Mouse (Mus musculus): Measurements from ENCODE around the gene Il9. TPM values are rescaled to one million over a fixed set of nuclear protein-coding genes. Genes with fewer than 3 reads are reported as not detected.

Il9 gene
- polyA plus RNA-seq, 1 experiment from 2014 or later = not detected

DNA sequence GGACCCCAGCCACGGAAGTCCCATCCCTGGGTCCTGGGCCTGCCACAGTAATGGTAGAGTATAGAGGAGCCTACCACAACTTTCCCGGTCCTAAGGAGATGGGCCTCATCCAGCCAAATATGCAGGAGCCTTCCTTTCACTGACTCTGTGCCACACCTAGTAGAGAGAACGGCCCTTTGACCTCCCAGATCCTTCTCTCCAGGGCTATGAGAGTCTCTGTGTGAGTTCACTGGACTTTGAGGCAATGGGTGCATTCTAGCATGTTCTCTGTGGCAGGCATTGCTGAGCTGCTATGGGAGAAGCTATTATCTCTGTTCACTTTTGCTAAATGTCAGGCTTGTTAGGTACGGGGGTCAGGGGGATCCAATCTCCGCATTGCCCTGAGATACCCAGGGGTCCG is 18.3 kb downstream of the Il9 start:
- Histone ChIP-seq H3K9ac (ENCODE audit: low read length) (no peak overlapping the region), H3K27me3 (ENCODE audit: control insufficient read depth, insufficient read depth, low read length) (no peaks in the 10 kb centered on the region), H3K36me3 (ENCODE audit: control insufficient read depth, insufficient read depth, low read length) (no peaks in the 10 kb centered on the region), H3K4me2 (ENCODE audit: low read depth) (no peak overlapping the region), H3K9me3 (ENCODE audit: control insufficient read depth, low read length) (no peaks in the 10 kb centered on the region), H3K4me1 (ENCODE audit: control insufficient read depth, insufficient read depth, low read length) (no peaks in the 10 kb centered on the region), H3K4me3 (ENCODE audit: low read depth, low read length) (no peak overlapping the region), H3K27ac (ENCODE audit: low read depth, low read length) (no peak overlapping the region)
- WGBS = 64% methylated on average over 6 of the region's 6 CpGs
- ATAC-seq (ENCODE audit: insufficient read depth, low FRiP score, low TSS enrichment) = no peak
- no peak for DNase-seq (ENCODE audit: low spot score)

DNA sequence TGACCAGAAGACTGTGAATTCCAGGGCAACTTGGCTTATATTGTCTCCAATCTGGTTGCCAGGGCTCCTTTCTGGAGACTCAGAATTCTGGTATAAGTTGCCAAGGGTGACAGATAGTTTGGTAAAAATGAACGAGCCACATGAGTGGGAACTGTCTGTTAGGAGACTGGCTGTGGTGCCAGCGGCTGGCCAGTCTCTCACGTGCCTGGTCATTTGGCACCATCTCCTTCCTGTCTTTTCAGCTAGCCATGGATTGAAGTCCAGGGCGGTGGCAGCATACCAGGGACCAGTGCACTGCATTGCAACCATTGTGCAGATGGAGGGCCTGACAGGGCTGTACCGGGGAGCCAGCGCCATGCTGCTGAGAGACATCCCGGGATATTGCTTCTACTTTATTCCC is 18.8 kb downstream of the Il9 start:
- no peaks in the 10 kb centered on the region for H3K36me3 ChIP-seq (ENCODE audit: control insufficient read depth, insufficient read depth, low read length)
- no peaks in the 10 kb centered on the region for H3K9me3 ChIP-seq (ENCODE audit: control insufficient read depth, low read length)
- ATAC-seq (ENCODE audit: insufficient read depth, low FRiP score, low TSS enrichment) = no peak
- WGBS = 91% methylated on average over 7 of the region's 7 CpGs
- H3K9ac ChIP-seq (ENCODE audit: low read length) = no peak overlapping the region
- no peak overlapping the region for H3K4me2 ChIP-seq (ENCODE audit: low read depth)
- H3K27me3 ChIP-seq (ENCODE audit: control insufficient read depth, insufficient read depth, low read length) = no peaks in the 10 kb centered on the region
- no peak overlapping the region for H3K27ac ChIP-seq (ENCODE audit: low read depth, low read length)
- H3K4me1 ChIP-seq (ENCODE audit: control insufficient read depth, insufficient read depth, low read length) = no peaks in the 10 kb centered on the region
- no peak for DNase-seq (ENCODE audit: low spot score)
- no peak overlapping the region for H3K4me3 ChIP-seq (ENCODE audit: low read depth, low read length)

- DNase-seq (ENCODE audit: low spot score) (no peak), ATAC-seq (ENCODE audit: insufficient read depth, low FRiP score, low TSS enrichment) (no peak)
- no peaks in the 10 kb centered on the region for H3K36me3 ChIP-seq (ENCODE audit: control insufficient read depth, insufficient read depth, low read length)
- H3K9me3 ChIP-seq (ENCODE audit: control insufficient read depth, low read length) = no peaks in the 10 kb centered on the region
- 86% methylated on average over 4 of the region's 4 CpGs for WGBS
- H3K27ac ChIP-seq (ENCODE audit: low read depth, low read length) = no peak overlapping the region
- no peak overlapping the region for H3K4me2 ChIP-seq (ENCODE audit: low read depth)
- H3K4me1 ChIP-seq (ENCODE audit: control insufficient read depth, insufficient read depth, low read length) = no peaks in the 10 kb centered on the region
- no peak overlapping the region for H3K9ac ChIP-seq (ENCODE audit: low read length)
- no peak overlapping the region for H3K4me3 ChIP-seq (ENCODE audit: low read depth, low read length)
- H3K27me3 ChIP-seq (ENCODE audit: control insufficient read depth, insufficient read depth, low read length) = no peaks in the 10 kb centered on the region
Measured at GRCm38 (mm10) chr13:56462791-56463190, 19.3 kb downstream of the Il9 start.

DNA sequence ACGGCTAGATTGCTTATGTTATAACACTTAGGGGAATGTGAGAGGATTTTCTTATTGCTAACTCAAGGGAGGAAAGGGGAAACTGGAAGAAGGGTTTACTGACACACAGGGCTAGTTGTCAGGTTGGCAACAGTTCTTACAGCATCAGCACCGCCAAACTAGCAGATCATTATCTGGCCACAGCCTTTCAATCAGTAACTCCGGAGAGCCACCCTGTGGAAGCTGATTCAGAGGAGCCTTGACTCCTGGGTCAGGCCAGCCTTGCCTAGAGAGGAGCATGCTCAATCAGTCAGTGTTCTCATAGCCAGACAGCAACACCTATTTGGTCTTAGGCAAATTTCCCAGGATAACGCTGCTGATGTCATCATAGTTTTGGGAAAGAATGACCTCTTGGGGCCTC is 20.6 kb downstream of the Il9 start:
- ATAC-seq (ENCODE audit: insufficient read depth, low FRiP score, low TSS enrichment) (no peak), DNase-seq (ENCODE audit: low spot score) (no peak)
- 89% methylated on average over 4 of the region's 4 CpGs for WGBS
- Histone ChIP-seq H3K36me3 (ENCODE audit: control insufficient read depth, insufficient read depth, low read length) (no peaks in the 10 kb centered on the region), H3K4me2 (ENCODE audit: low read depth) (no peak overlapping the region), H3K9ac (ENCODE audit: low read length) (no peak overlapping the region), H3K4me1 (ENCODE audit: control insufficient read depth, insufficient read depth, low read length) (no peaks in the 10 kb centered on the region), H3K9me3 (ENCODE audit: control insufficient read depth, low read length) (no peaks in the 10 kb centered on the region), H3K27me3 (ENCODE audit: control insufficient read depth, insufficient read depth, low read length) (no peaks in the 10 kb centered on the region), H3K27ac (ENCODE audit: low read depth, low read length) (no peak overlapping the region), H3K4me3 (ENCODE audit: low read depth, low read length) (no peak overlapping the region)

GRCm38 (mm10) chr13:56458001-56458400 is 24.0 kb downstream of the Il9 start:
- H3K27me3 ChIP-seq (ENCODE audit: control insufficient read depth, insufficient read depth, low read length) = no peaks in the 10 kb centered on the region
- H3K9ac ChIP-seq (ENCODE audit: low read length) = no peak overlapping the region
- no peak overlapping the region for H3K4me2 ChIP-seq (ENCODE audit: low read depth)
- DNase-seq (ENCODE audit: low spot score) = no peak
- no peaks in the 10 kb centered on the region for H3K4me1 ChIP-seq (ENCODE audit: control insufficient read depth, insufficient read depth, low read length)
- no peak overlapping the region for H3K4me3 ChIP-seq (ENCODE audit: low read depth, low read length)
- no peak for ATAC-seq (ENCODE audit: insufficient read depth, low FRiP score, low TSS enrichment)
- no peaks in the 10 kb centered on the region for H3K9me3 ChIP-seq (ENCODE audit: control insufficient read depth, low read length)
- H3K36me3 ChIP-seq (ENCODE audit: control insufficient read depth, insufficient read depth, low read length) = no peaks in the 10 kb centered on the region
- WGBS = 31% methylated on average over 9 of the region's 9 CpGs
- no peak overlapping the region for H3K27ac ChIP-seq (ENCODE audit: low read depth, low read length)

GRCm38 (mm10) chr13:56450035-56450434 is 32.0 kb downstream of the Il9 start:
- no peak overlapping the region for H3K9ac ChIP-seq (ENCODE audit: low read length)
- ATAC-seq (ENCODE audit: insufficient read depth, low FRiP score, low TSS enrichment) (no peak), DNase-seq (ENCODE audit: low spot score) (no peak)
- no peak overlapping the region for H3K27ac ChIP-seq (ENCODE audit: low read depth, low read length)
- H3K9me3 ChIP-seq (ENCODE audit: control insufficient read depth, low read length) = no peaks in the 10 kb centered on the region
- H3K4me2 ChIP-seq (ENCODE audit: low read depth) = no peak overlapping the region
- H3K27me3 ChIP-seq (ENCODE audit: control insufficient read depth, insufficient read depth, low read length) = no peaks in the 10 kb centered on the region
- H3K36me3 ChIP-seq (ENCODE audit: control insufficient read depth, insufficient read depth, low read length) = no peaks in the 10 kb centered on the region
- 87% methylated on average over 8 of the region's 8 CpGs for WGBS
- no peak overlapping the region for H3K4me3 ChIP-seq (ENCODE audit: low read depth, low read length)
- H3K4me1 ChIP-seq (ENCODE audit: control insufficient read depth, insufficient read depth, low read length) = no peaks in the 10 kb centered on the region

DNA sequence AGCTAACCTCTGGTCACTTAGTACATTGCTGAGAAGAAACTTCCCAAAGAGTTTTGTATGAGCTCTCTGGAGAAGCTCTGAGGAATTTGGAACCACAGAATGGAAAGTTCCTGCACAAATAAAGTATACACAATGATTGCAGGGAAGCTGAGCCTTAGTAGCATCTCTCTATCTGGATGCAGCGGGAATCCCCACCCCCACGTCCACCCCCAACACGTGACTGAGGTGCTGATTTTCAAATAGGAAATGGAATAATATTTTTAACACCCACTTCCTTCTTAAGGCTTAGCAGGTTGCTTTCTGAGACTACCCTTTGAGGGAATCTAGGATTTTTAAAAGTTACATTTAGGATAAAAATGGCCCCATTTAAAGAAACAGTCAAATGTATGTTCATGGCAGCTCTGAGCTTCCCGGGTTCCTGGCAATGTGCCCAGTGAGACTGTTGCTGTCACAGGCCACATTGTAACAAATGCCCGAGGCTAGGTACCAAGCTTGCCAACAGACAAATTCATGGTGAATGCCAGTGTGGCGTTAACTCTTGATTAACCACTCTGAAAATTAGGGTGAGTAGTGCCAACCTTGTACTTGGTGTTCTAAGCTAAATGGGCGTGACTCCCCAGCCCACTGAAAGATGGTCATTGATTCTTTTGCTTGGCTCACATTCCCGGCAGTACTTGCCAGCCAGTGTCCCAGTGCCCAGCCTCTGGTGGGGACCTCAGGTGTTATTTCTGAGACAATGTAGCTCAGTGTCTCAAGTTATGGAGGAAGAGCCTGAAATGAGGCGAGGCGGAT is 32.6 kb downstream of the Il9 start:
- Histone ChIP-seq H3K4me3 (ENCODE audit: low read depth, low read length) (no peak overlapping the region), H3K36me3 (ENCODE audit: control insufficient read depth, insufficient read depth, low read length) (no peaks in the 10 kb centered on the region), H3K4me2 (ENCODE audit: low read depth) (no peak overlapping the region), H3K9me3 (ENCODE audit: control insufficient read depth, low read length) (no peaks in the 10 kb centered on the region), H3K9ac (ENCODE audit: low read length) (no peak overlapping the region), H3K4me1 (ENCODE audit: control insufficient read depth, insufficient read depth, low read length) (no peaks in the 10 kb centered on the region), H3K27ac (ENCODE audit: low read depth, low read length) (no peak overlapping the region), H3K27me3 (ENCODE audit: control insufficient read depth, insufficient read depth, low read length) (no peaks in the 10 kb centered on the region)
- WGBS = 85% methylated on average over 10 of the region's 10 CpGs
- DNase-seq (ENCODE audit: low spot score) = no peak
- ATAC-seq (ENCODE audit: insufficient read depth, low FRiP score, low TSS enrichment) = no peak

GRCm38 (mm10) chr13:56444996-56445395 is 37.0 kb downstream of the Il9 start:
- H3K9me3 ChIP-seq (ENCODE audit: control insufficient read depth, low read length) = no peaks in the 10 kb centered on the region
- no peak for DNase-seq (ENCODE audit: low spot score)

DNA sequence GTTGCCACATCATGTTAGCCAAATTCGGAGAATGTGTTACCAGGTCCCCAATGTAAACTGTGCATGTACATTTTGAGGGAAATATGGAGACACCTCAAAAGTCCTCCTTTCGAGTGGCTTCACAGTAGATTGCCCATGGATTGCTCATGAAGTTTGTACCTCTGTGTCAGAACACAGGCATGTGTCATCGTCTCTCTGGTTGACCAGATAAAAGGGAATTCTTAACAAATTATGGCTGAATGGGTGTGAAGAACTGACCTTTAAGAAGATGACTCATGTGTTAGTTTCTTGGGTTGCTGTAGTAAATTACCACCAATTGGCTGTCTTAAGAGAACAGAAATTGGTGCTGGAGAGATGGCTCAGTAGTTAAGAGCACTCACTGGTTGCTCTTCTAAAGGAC is 37.9 kb downstream of the Il9 start:
- ATAC-seq (ENCODE audit: insufficient read depth, low FRiP score, low TSS enrichment) (no peak), DNase-seq (ENCODE audit: low spot score) (no peak)
- Histone ChIP-seq H3K27me3 (ENCODE audit: control insufficient read depth, insufficient read depth, low read length) (peaks cover 15% of the 10 kb centered on the region), H3K27ac (ENCODE audit: low read depth, low read length) (no peak overlapping the region), H3K9me3 (ENCODE audit: control insufficient read depth, low read length) (no peaks in the 10 kb centered on the region), H3K4me1 (ENCODE audit: control insufficient read depth, insufficient read depth, low read length) (no peaks in the 10 kb centered on the region), H3K36me3 (ENCODE audit: control insufficient read depth, insufficient read depth, low read length) (no peaks in the 10 kb centered on the region), H3K9ac (ENCODE audit: low read length) (no peak overlapping the region), H3K4me3 (ENCODE audit: low read depth, low read length) (no peak overlapping the region), H3K4me2 (ENCODE audit: low read depth) (no peak overlapping the region)
- WGBS = 85% methylated on average over 3 of the region's 3 CpGs

More at GRCm38 (mm10) chr13:56444996-56445395, 37.0 kb downstream of the Il9 start:
- no peak for ATAC-seq (ENCODE audit: insufficient read depth, low FRiP score, low TSS enrichment)
- Histone ChIP-seq H3K27me3 (ENCODE audit: control insufficient read depth, insufficient read depth, low read length) (peaks cover 6% of the 10 kb centered on the region), H3K9ac (ENCODE audit: low read length) (no peak overlapping the region), H3K27ac (ENCODE audit: low read depth, low read length) (no peak overlapping the region), H3K4me3 (ENCODE audit: low read depth, low read length) (no peak overlapping the region), H3K4me2 (ENCODE audit: low read depth) (no peak overlapping the region), H3K36me3 (ENCODE audit: control insufficient read depth, insufficient read depth, low read length) (no peaks in the 10 kb centered on the region), H3K4me1 (ENCODE audit: control insufficient read depth, insufficient read depth, low read length) (no peaks in the 10 kb centered on the region)
- WGBS = 85% methylated on average over 6 of the region's 6 CpGs
